Mouse (Mus musculus) ZHBTc4 (cell line): ENCODE results near the gene Plpp2.

Source experiments
- DNase-seq: peaks from one replicate; pipeline ENCODE4 v3.0.0-alpha.2; 2011; ENCODE audit warnings: low read depth, low spot score

The Plpp2 gene

GRCm38 (mm10) chr10:79533126-79533911 is at the start of gene Plpp2:
Gene Plpp2, minus strand, starts transcription at chr10:79533796.
- DNase-seq = peak; percentile 88

- DNase-seq = no peak
Measured at GRCm38 (mm10) chr10:79581501-79581900, 47.9 kb upstream of the Plpp2 start.

- peak; percentile 84 for DNase-seq
Measured at GRCm38 (mm10) chr10:79580811-79581210, 47.2 kb upstream of the Plpp2 start.

DNA sequence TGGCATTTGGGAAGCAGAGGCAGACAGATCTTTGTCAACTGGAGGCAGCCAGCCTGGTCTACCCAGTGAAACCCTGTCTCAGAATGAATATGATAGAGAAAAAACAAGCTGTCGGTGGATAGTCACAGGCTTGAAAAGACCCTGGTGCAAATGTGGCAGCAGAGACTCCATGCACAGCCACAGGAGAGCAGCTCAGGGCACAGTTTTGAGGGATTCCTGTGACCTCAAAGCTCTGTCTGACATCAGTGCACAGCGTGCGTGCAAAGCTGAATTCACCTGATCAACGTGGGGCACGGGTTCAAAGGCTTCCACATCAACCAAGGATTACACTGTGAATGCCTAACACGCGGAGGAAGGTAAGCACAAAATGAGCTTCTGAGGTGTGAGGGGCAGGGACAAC is 46.8 kb upstream of the Plpp2 start:
- no peak for DNase-seq

DNA sequence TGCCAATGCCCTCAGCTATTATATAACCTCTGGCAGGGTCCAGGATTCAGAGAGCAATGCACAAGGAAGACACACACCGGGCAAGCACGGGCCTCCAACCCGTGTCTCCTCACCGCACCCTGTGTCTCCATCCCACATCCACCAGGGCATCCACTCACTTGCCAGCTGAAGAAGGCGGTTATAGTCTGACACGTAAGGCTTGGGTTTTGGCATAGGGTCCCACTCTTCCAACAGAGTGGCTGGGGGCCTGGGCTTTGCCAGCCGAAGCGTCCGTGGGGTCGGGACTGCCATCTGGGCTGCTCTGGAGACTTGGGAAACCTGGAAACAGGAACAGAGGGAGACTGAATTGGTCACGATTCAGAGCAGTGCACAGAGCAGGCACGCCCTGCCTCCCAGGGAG is 46.2 kb upstream of the Plpp2 start:
- peak; percentile 35 for DNase-seq

DNA sequence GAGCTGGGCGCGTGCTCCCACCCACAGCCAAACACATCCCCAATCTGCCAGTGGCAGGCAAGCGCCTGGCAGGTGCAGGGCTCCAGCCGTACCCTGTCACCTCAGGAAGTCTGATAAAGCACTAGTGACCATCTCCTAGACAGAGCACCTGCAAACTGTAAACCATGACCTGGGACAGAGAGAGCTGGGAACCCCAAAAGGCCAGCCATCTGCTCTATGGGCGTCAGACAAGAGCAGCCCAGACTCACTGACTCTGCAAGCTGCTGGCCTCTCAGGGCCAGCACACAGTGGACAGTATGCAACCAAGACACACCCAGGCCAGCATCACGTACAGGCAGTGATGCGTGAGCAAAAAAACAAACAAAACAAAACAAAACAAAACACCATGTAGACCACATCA is 45.3 kb upstream of the Plpp2 start:
- no peak for DNase-seq

DNA sequence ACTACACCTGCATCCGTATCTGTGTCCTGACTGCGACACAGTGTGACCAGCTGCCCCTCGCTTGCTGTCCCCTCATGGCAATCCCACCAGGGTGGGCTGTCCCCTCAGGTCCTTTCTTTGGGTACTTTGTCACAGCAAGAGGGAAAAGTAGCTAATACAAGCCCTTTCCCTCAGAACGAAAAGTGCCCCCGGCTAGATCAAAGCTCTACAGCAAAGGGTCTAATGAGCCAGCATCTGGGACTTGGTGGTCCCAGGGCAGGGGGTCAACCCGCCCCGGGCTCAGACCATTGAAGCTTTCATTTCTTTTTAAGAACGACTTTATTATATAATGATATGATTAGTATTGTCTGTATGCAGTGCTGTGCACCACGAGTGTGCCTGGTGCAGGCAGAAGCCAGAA is 44.7 kb upstream of the Plpp2 start:
- DNase-seq = no peak

DNA sequence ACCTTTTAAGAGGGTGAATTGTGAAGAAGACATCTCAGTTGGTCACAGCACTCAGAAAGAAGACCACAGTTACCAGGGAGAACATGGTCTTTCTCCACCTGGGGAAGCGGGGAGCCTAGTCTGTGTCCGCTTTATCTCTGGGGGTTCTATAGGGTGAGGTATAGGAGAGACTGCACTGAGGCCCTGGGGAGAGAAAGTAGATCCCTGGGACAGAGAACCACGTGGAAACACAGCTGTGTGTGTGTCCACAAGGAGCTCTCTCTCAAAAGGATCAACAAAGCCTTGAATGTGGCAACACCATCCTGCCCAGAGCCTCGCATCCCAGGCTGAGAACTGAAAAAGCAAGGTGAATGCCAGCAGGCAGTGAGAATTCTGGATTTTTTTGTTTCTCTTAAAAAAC is 43.8 kb upstream of the Plpp2 start:
- no peak for DNase-seq

DNA sequence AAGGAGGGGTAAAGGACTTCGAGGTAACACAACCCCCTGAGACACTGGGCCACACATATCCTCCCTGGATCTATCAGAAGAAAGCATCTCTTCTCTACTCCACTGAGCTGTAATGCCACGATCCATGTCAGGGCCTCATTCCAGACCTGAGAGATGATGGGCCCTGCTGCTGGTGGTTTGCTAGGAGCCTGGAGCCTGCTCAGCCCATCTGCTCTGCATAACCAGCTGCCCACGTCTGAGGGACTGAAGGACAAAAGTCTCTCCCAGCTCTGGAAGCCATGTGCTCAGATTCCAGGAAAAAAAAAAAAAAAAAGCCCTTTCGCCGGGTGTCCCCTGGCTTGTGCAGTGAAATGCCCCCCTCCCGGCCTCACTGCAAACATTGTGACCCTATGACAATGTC is 42.2 kb upstream of the Plpp2 start:
- DNase-seq = no peak

DNA sequence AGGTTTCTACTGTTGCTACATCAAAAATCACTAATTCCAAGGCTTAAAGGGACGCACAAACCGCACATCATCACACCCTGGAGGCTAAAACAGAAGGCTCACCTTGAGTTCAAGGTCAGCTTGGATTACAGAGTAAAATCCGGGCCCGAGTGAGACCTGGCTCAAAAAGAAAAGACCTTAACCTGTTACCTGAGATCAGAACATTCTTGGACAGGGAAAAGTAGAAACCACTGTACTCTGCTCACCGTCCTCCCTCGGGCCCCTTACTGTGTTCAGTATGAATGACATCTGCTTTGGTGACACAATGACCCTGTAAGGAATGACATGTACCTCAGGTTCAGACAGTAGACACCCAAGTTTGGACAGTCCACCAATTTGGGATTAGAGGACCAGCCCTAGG is 41.2 kb upstream of the Plpp2 start:
- DNase-seq = no peak

GRCm38 (mm10) chr10:79574350-79574749 is 40.8 kb upstream of the Plpp2 start:
- DNase-seq = peak; percentile 32

DNA sequence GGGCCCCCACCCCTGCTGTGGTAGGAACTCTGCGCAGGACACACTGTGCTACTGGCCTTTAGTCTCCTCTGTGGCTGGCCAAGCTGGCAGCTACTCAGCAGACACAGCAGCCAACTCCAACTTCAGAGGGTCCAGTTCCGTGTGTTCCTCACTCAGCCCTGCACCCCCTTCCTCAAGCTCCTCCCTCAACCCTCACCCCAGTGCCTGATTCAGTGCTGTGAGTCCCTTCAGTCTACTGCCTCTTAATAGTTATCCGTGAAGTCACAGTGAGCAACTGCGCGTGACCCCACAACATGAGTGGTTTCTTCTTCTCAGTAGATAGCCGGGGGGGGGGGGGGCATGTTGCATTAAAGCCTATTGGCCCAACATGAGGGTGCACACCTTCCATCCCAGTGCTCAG is 40.0 kb upstream of the Plpp2 start:
- DNase-seq = no peak

DNA sequence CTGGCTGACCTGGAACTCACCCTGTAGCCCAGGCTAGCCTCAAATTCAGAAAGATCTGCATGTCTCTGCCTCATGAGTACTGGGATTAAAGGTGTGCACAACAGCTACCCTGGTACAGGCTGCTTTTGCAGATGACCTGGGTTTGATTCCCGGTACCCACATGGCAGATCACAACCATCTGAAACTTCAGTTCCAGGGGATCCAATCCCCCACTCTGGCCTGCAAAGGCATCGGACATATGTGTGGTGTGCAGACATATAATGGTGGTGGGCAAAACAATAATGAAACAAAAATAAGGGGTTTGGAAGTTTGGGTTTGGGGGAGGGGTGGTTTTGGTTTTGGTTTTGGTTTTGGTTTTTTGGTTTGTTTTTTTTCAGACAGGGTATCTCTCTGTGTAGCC is 37.7 kb upstream of the Plpp2 start:
- no peak for DNase-seq

GRCm38 (mm10) chr10:79569921-79570320 is 36.3 kb upstream of the Plpp2 start:
- DNase-seq = no peak

DNA sequence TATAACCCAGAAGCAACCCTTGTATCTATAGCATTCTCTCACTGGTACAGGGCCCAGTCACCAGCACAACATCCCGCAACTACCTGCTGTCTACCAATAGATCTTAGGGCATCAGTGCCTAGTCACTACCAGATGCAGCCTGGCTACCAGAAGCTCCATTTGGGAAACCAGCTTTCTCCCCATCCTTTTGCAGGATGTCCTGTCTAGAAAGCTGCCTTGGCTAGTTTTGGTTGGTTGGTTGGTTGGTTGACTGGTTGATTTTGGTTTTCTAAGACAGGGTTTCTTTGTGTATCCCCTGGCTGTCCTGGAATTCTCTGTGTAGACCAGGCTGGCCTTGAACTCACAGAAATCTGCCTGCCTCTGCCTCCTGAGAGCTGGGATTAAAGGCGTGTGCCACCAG is 26.1 kb upstream of the Plpp2 start:
- no peak for DNase-seq

DNA sequence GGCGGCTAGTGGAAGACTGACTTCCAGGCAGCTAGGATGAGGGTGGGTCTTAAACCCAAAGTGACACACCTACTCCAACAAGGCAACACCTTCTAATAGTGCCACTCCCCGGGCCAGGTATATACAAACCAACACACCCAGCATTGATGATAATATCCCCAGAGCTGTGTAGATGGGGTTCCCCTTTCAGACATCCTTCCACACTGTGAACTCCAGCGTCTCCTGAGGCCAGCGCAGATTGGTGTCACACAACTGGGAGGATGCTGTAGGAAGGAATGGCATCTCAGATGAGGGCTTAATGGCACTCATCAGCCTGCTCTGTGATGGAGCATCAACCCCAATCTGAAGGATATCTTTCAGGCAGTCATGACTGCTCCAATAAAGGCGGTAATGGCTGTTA is 23.9 kb upstream of the Plpp2 start:
- DNase-seq = no peak

DNA sequence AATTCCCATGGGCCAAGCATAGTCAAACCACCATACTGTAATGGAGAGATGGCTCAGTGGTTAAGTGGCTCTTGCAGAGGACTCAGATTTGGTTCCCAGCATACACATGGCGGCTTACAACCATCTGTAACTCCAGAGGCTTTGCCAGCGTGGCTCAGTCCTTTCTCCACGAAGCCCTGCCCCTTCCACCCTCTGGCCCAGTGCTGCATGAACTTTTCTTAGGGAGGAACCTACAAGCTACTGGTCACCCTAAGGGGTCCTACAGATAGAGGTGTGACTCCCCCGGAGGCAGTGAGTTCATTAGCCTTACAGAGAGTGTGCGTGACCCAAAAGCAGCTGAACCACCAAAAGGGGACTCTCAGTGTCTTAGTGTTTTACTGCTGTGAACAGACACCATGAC is 23.4 kb upstream of the Plpp2 start:
- DNase-seq = no peak

- DNase-seq = no peak
Measured at GRCm38 (mm10) chr10:79555238-79555724, 21.7 kb upstream of the Plpp2 start.

DNA sequence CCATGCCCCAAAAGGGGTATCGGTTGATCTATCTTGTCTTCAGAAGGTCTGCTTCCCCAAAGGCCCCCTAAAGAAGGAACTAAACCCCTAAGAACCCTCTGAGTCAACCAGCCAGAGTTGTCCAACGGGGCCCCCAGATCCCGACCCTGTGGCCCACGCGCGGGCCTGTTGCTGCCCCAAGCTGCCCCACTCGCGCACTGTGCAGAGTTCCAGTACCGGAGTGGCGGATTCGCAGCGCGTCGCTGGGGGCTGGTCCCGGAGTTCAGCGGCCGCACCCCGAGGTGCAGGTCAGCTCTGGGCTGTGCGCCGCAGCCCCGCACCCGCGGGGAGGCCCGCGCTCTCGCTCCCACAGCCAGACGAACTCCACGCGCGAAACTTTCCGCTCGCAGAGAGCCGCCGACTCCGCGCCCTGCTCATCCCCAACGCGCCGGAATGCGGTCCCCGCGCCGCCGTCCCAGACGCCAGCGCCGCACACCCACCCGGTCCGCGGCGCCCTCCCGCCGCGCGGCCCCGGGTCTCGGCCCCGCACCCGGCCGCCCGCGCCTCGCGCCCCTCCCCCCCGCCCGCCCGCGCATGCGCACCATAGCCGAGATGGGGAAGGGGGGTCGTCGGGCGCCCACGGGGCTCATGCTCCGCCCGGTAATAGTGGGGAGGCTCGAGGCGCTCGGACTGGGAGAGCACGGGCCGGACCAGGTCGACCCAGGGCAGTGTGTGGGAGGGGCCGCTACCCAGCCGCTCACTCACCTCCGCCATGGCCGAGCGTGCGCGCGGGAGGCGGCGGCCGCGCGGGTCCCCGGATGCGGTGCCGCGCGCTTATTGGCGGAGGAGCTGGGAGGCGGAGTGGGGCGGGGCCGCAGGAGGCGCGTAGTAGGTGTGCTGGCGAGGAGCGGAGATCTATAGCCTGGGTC is 21.0 kb upstream of the Plpp2 start, which contains the start of gene Mier2:
TSS of gene Mier2 (minus strand) at position 870 of the 908 bp plus-strand sequence.
- DNase-seq = peak; percentile 94

- peak; percentile 30 for DNase-seq
Measured at GRCm38 (mm10) chr10:79553691-79554090, 20.1 kb upstream of the Plpp2 start.

- no peak for DNase-seq
Measured at GRCm38 (mm10) chr10:79553176-79553575, 19.6 kb upstream of the Plpp2 start.

GRCm38 (mm10) chr10:79552531-79552930 is 18.9 kb upstream of the Plpp2 start:
- DNase-seq = no peak

- no peak for DNase-seq
Measured at GRCm38 (mm10) chr10:79550366-79550765, 16.8 kb upstream of the Plpp2 start.
